ENCODE assay signal across 13 mouse cellular contexts in the genomic region with DNA sequence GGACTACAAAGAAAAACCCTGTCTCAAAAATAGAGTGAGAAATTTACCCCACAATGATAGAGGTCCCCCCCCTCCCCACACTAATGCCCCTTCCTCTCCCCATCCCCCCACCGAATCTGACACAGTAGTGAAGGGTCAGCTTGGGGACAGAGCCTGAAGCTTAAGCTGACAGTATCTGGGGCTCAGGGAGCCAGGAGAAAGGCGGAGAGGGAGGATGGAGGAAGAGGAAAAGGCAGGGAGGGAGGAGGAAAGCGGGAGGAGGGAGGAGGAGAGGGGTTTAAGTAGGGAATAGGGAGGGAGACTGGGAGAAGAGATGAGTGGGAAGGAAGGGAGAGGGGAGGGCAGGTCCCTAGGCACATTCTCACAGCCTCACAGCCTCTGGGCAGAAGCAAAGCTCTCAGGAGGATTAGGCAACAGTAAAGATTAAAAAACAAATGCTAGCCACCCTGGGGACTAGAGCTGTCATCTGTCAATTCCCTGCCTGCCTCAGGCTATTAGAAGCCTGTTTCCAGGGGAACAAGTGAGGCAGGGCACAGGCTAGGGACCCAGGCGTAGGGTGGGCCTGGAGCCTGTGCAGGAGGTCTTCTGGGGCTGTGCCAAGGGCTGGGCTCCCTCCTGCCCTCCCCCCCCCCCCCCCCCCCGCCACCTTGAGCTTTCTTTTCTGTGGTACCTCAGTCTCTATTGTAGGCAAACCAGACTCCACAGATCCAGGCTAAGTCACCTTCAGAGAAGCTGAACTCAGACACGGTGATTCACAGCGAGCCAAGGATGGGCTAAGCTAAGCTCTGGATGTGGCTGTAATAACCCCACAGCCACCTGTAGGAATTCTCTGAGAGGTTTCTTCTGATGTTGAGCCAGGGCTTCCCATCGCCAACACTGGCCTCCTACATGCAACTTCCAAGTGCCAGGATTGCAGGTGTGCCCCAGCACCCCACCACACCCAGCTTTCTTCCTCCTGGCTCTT. TPM values are rescaled to one million over a fixed set of nuclear protein-coding genes. Genes with fewer than 3 reads are reported as not detected.
DNase-seq lines count a peak whose midpoint lies in the region; ATAC-seq and TF ChIP-seq lines count a peak whose summit lies in the region.
"Had no signal": no experiment of that assay in that cellular context is flagged by ENCODE, and none has a peak within 500 bp of the region (broad histone marks: within the 10 kb centered on the region; RNA-seq: fewer than 3 reads in every experiment).

No protein-coding gene starts in this region.

- no peak for TF ChIP-seq CTCF in intestine, postnatal 0 days (IDR thresholded peaks at IDR 0.05; ENCODE audit: low read depth)

- 0 out of 2 replicates have a peak, but pooled peaks have one; percentile 34 for ATAC-seq in kidney, embryonic 14.5 days (ENCODE audit: low FRiP score, low TSS enrichment)
- ATAC-seq in embryonic facial prominence, embryonic 12.5 days (ENCODE audit: insufficient number of reproducible peaks, insufficient read depth, low FRiP score, low TSS enrichment): no peak; the same call in 1 of the 2 replicates
- peak; percentile 48 for ATAC-seq in hindbrain, embryonic 16.5 days
- ATAC-seq in neural tube, embryonic 15.5 days (ENCODE audit: low FRiP score): peak; percentile 46; the same call in 1 of the 2 replicates
- no peak for ATAC-seq in intestine, postnatal 0 days
- ATAC-seq: liver, embryonic 12.5 days had no signal

- no peaks in the 10 kb centered on the region for H3K9me3 ChIP-seq in kidney, embryonic 14.5 days (ENCODE audit: control insufficient read depth, low read length)
- H3K9me3 ChIP-seq in embryonic facial prominence, embryonic 12.5 days: no peaks in the 10 kb centered on the region
- H3K9me3 ChIP-seq in hindbrain, embryonic 16.5 days (ENCODE audit: control insufficient read depth, low read length): no peaks in the 10 kb centered on the region
- no peaks in the 10 kb centered on the region for H3K9me3 ChIP-seq in neural tube, embryonic 15.5 days (replicated peaks)
- H3K9me3 ChIP-seq in intestine, postnatal 0 days (ENCODE audit: control insufficient read depth): no peaks in the 10 kb centered on the region
- H3K9me3 ChIP-seq: liver, embryonic 12.5 days; megakaryocyte, embryonic 14.5 days; stomach, embryonic 15.5 days had no signal

- no peak overlapping the region for H3K4me3 ChIP-seq in kidney, embryonic 14.5 days (ENCODE audit: low read length)
- H3K4me3 ChIP-seq in embryonic facial prominence, embryonic 12.5 days: no peak overlapping the region
- no peak overlapping the region for H3K4me3 ChIP-seq in hindbrain, embryonic 16.5 days (ENCODE audit: low read length)
- no peak overlapping the region for H3K4me3 ChIP-seq in neural tube, embryonic 15.5 days (replicated peaks)
- no peak overlapping the region for H3K4me3 ChIP-seq in intestine, postnatal 0 days (ENCODE audit: low read depth, low read length)
- H3K4me3 ChIP-seq: liver, embryonic 12.5 days; stomach, embryonic 15.5 days had no signal

- no peaks in the 10 kb centered on the region for H3K36me3 ChIP-seq in kidney, embryonic 14.5 days (ENCODE audit: control insufficient read depth, insufficient read depth, low read length)
- no peaks in the 10 kb centered on the region for H3K36me3 ChIP-seq in embryonic facial prominence, embryonic 12.5 days
- H3K36me3 ChIP-seq in hindbrain, embryonic 16.5 days (ENCODE audit: control insufficient read depth, insufficient read depth, low read length): no peaks in the 10 kb centered on the region
- H3K36me3 ChIP-seq in neural tube, embryonic 15.5 days: no peaks in the 10 kb centered on the region
- no peaks in the 10 kb centered on the region for H3K36me3 ChIP-seq in intestine, postnatal 0 days (ENCODE audit: control insufficient read depth, insufficient read depth)
- H3K36me3 ChIP-seq: liver, embryonic 12.5 days; stomach, embryonic 15.5 days had no signal

- H3K4me1 ChIP-seq in kidney, embryonic 14.5 days (ENCODE audit: control insufficient read depth, insufficient read depth, low read length): peaks cover 4% of the 10 kb centered on the region; the same call in 1 of the 2 replicates
- H3K4me1 ChIP-seq in embryonic facial prominence, embryonic 12.5 days: peaks cover 28% of the 10 kb centered on the region
- H3K4me1 ChIP-seq in hindbrain, embryonic 16.5 days (ENCODE audit: control insufficient read depth, insufficient read depth, low read depth, low read length): peaks cover 15% of the 10 kb centered on the region
- H3K4me1 ChIP-seq in neural tube, embryonic 15.5 days: peaks cover 29% of the 10 kb centered on the region
- H3K4me1 ChIP-seq in intestine, postnatal 0 days (replicated peaks; ENCODE audit: control insufficient read depth, insufficient read depth, low read length): no peaks in the 10 kb centered on the region

- H3K9ac ChIP-seq in kidney, embryonic 14.5 days (ENCODE audit: low read depth, low read length): no peak overlapping the region
- H3K9ac ChIP-seq in embryonic facial prominence, embryonic 12.5 days: no peak overlapping the region
- no peak overlapping the region for H3K9ac ChIP-seq in hindbrain, embryonic 16.5 days (ENCODE audit: low read depth, low read length)
- no peak overlapping the region for H3K9ac ChIP-seq in neural tube, embryonic 15.5 days (replicated peaks)
- no peak overlapping the region for H3K9ac ChIP-seq in intestine, postnatal 0 days (ENCODE audit: low read depth, low read length)
- H3K9ac ChIP-seq: liver, embryonic 12.5 days; stomach, embryonic 15.5 days had no signal

- WGBS in kidney, embryonic 14.5 days: 44% methylated on average over 7 of the region's 8 CpGs
- WGBS in embryonic facial prominence, embryonic 12.5 days: 19% methylated on average over 7 of the region's 8 CpGs
- WGBS in hindbrain, embryonic 16.5 days: 21% methylated on average over 8 of the region's 8 CpGs
- 28% methylated on average over 7 of the region's 8 CpGs for WGBS in neural tube, embryonic 15.5 days
- WGBS in intestine, postnatal 0 days: 57% methylated on average over 7 of the region's 8 CpGs

- DNase-seq in kidney, postnatal 10 days: no peak
- DNase-seq in thymus, postnatal 25 days: no peak
- DNase-seq in thymus, postnatal 0 days (ENCODE audit: low spot score): no peak
- DNase-seq: cerebellum, adult 2 months; heart, postnatal 4 days had no signal

- H3K27me3 ChIP-seq in kidney, embryonic 14.5 days (ENCODE audit: control insufficient read depth, insufficient read depth, low read length): no peaks in the 10 kb centered on the region
- H3K27me3 ChIP-seq in embryonic facial prominence, embryonic 12.5 days: no peaks in the 10 kb centered on the region
- H3K27me3 ChIP-seq in hindbrain, embryonic 16.5 days (replicated peaks; ENCODE audit: control insufficient read depth, insufficient read depth, low read length): no peaks in the 10 kb centered on the region
- H3K27me3 ChIP-seq in neural tube, embryonic 15.5 days (replicated peaks): no peaks in the 10 kb centered on the region
- H3K27me3 ChIP-seq in intestine, postnatal 0 days (replicated peaks; ENCODE audit: control insufficient read depth, insufficient read depth, low read length): no peaks in the 10 kb centered on the region
- H3K27me3 ChIP-seq: stomach, embryonic 15.5 days had no signal

- no peak overlapping the region for H3K4me2 ChIP-seq in kidney, embryonic 14.5 days (replicated peaks; ENCODE audit: low read depth, low read length)
- no peak overlapping the region for H3K4me2 ChIP-seq in embryonic facial prominence, embryonic 12.5 days (replicated peaks)
- no peak overlapping the region for H3K4me2 ChIP-seq in hindbrain, embryonic 16.5 days (ENCODE audit: low read length)
- no peak overlapping the region for H3K4me2 ChIP-seq in neural tube, embryonic 15.5 days
- no peak overlapping the region for H3K4me2 ChIP-seq in intestine, postnatal 0 days (replicated peaks; ENCODE audit: low read depth)
- H3K4me2 ChIP-seq: liver, embryonic 12.5 days; stomach, embryonic 15.5 days had no signal

- H3K27ac ChIP-seq in kidney, embryonic 14.5 days (ENCODE audit: low read depth, low read length): no peak overlapping the region
- peak overlapping the region; percentile 70 for H3K27ac ChIP-seq in embryonic facial prominence, embryonic 12.5 days
- H3K27ac ChIP-seq in hindbrain, embryonic 16.5 days (ENCODE audit: low read depth, low read length): 0 out of 2 replicates have a peak overlapping the region, but pooled peaks have one; percentile 13
- 0 out of 2 replicates have a peak overlapping the region, but pooled peaks have one; percentile 13 for H3K27ac ChIP-seq in neural tube, embryonic 15.5 days (replicated peaks)
- H3K27ac ChIP-seq in intestine, postnatal 0 days (ENCODE audit: low read depth, low read length): no peak overlapping the region
- H3K27ac ChIP-seq: liver, embryonic 12.5 days; stomach, embryonic 15.5 days had no signal

RNA-seq across cellular contexts. Expression of gene Gins2, which starts 27.8 kb away (rescaled TPM):
- polyA plus RNA-seq in kidney, embryonic 14.5 days (2014; fragmentation: Nextera tagmentation; extraction: Ambion mirVana): 118 and 145 TPM in 2 replicates
- polyA plus RNA-seq in embryonic facial prominence, embryonic 12.5 days (2016; fragmentation: Nextera tagmentation; extraction: Ambion mirVana): 109 and 115 TPM in 2 replicates
- polyA plus RNA-seq in hindbrain, embryonic 16.5 days (2015; fragmentation: Nextera tagmentation; extraction: Ambion mirVana): 20.6 and 22.0 TPM in 2 replicates
- polyA plus RNA-seq in neural tube, embryonic 15.5 days (2015; fragmentation: Nextera tagmentation; extraction: Ambion mirVana): 15.9 and 38.9 TPM in 2 replicates
- polyA plus RNA-seq in intestine, postnatal 0 days (2015; fragmentation: Nextera tagmentation; extraction: Ambion mirVana): 23.1 and 23.7 TPM in 2 replicates
- 60.0 and 77.9 TPM in 2 replicates for polyA plus RNA-seq in thymus, postnatal 0 days (2015; fragmentation: Nextera tagmentation; extraction: Ambion mirVana)

RNA-seq across cellular contexts. Expression of gene 1190005I06Rik, which starts 30.5 kb away (rescaled TPM):
- 2.0 and 2.6 TPM in 2 replicates for polyA plus RNA-seq in kidney, embryonic 14.5 days (2014; fragmentation: Nextera tagmentation; extraction: Ambion mirVana)
- polyA plus RNA-seq in embryonic facial prominence, embryonic 12.5 days (2016; fragmentation: Nextera tagmentation; extraction: Ambion mirVana): 6.5 and 11.8 TPM in 2 replicates
- polyA plus RNA-seq in hindbrain, embryonic 16.5 days (2015; fragmentation: Nextera tagmentation; extraction: Ambion mirVana): 18.3 and 20.5 TPM in 2 replicates
- polyA plus RNA-seq in neural tube, embryonic 15.5 days (2015; fragmentation: Nextera tagmentation; extraction: Ambion mirVana): 12.8 and 13.5 TPM in 2 replicates
- polyA plus RNA-seq in intestine, postnatal 0 days (2015; fragmentation: Nextera tagmentation; extraction: Ambion mirVana): 3.9 and 4.0 TPM in 2 replicates
- polyA plus RNA-seq in thymus, postnatal 0 days (2015; fragmentation: Nextera tagmentation; extraction: Ambion mirVana): 2.1 TPM in 2 replicates

RNA-seq across cellular contexts. Expression of gene Gm27021, which starts 50.9 kb away (rescaled TPM):
- 3.6 and 3.7 TPM in 2 replicates for polyA plus RNA-seq in kidney, embryonic 14.5 days (2014; fragmentation: Nextera tagmentation; extraction: Ambion mirVana)
- polyA plus RNA-seq in embryonic facial prominence, embryonic 12.5 days (2016; fragmentation: Nextera tagmentation; extraction: Ambion mirVana): 3.2 and 8.2 TPM in 2 replicates
- polyA plus RNA-seq in hindbrain, embryonic 16.5 days (2015; fragmentation: Nextera tagmentation; extraction: Ambion mirVana): 6.5 and 7.9 TPM in 2 replicates
- 3.3 and 5.2 TPM in 2 replicates for polyA plus RNA-seq in neural tube, embryonic 15.5 days (2015; fragmentation: Nextera tagmentation; extraction: Ambion mirVana)
- polyA plus RNA-seq in intestine, postnatal 0 days (2015; fragmentation: Nextera tagmentation; extraction: Ambion mirVana): 1.0 and 1.9 TPM in 2 replicates
- polyA plus RNA-seq in thymus, postnatal 0 days (2015; fragmentation: Nextera tagmentation; extraction: Ambion mirVana): 1.6 and 2.3 TPM in 2 replicates

RNA-seq across cellular contexts. Expression of gene Cox4i1, which starts 51.1 kb away (rescaled TPM):
- polyA plus RNA-seq in kidney, embryonic 14.5 days (2014; fragmentation: Nextera tagmentation; extraction: Ambion mirVana): 968 and 1,059 TPM in 2 replicates
- 901 and 909 TPM in 2 replicates for polyA plus RNA-seq in embryonic facial prominence, embryonic 12.5 days (2016; fragmentation: Nextera tagmentation; extraction: Ambion mirVana)
- 1,225 and 1,379 TPM in 2 replicates for polyA plus RNA-seq in hindbrain, embryonic 16.5 days (2015; fragmentation: Nextera tagmentation; extraction: Ambion mirVana)
- polyA plus RNA-seq in neural tube, embryonic 15.5 days (2015; fragmentation: Nextera tagmentation; extraction: Ambion mirVana): 1,232 and 1,334 TPM in 2 replicates
- 2,406 and 2,420 TPM in 2 replicates for polyA plus RNA-seq in intestine, postnatal 0 days (2015; fragmentation: Nextera tagmentation; extraction: Ambion mirVana)
- 1,161 and 1,200 TPM in 2 replicates for polyA plus RNA-seq in thymus, postnatal 0 days (2015; fragmentation: Nextera tagmentation; extraction: Ambion mirVana)

RNA-seq across cellular contexts. Expression of gene Emc8, which starts 51.4 kb away (rescaled TPM):
- 297 and 328 TPM in 2 replicates for polyA plus RNA-seq in kidney, embryonic 14.5 days (2014; fragmentation: Nextera tagmentation; extraction: Ambion mirVana)
- polyA plus RNA-seq in embryonic facial prominence, embryonic 12.5 days (2016; fragmentation: Nextera tagmentation; extraction: Ambion mirVana): 257 and 260 TPM in 2 replicates
- polyA plus RNA-seq in hindbrain, embryonic 16.5 days (2015; fragmentation: Nextera tagmentation; extraction: Ambion mirVana): 118 and 124 TPM in 2 replicates
- polyA plus RNA-seq in neural tube, embryonic 15.5 days (2015; fragmentation: Nextera tagmentation; extraction: Ambion mirVana): 108 and 143 TPM in 2 replicates
- 127 and 135 TPM in 2 replicates for polyA plus RNA-seq in intestine, postnatal 0 days (2015; fragmentation: Nextera tagmentation; extraction: Ambion mirVana)
- polyA plus RNA-seq in thymus, postnatal 0 days (2015; fragmentation: Nextera tagmentation; extraction: Ambion mirVana): 259 and 294 TPM in 2 replicates

Comparison
In these comparisons a context has a peak if more than half of its experiments do, and no peak if none do; other contexts are left out.
1. ATAC-seq: peak in kidney, embryonic 14.5 days (single experiment), hindbrain, embryonic 16.5 days (single experiment) and neural tube, embryonic 15.5 days (single experiment); none in embryonic facial prominence, embryonic 12.5 days (single experiment) and intestine, postnatal 0 days (single experiment).
2. H3K27ac ChIP-seq: peak in embryonic facial prominence, embryonic 12.5 days (single experiment), hindbrain, embryonic 16.5 days (single experiment) and neural tube, embryonic 15.5 days (single experiment); none in kidney, embryonic 14.5 days (single experiment) and intestine, postnatal 0 days (single experiment).